Mouse (Mus musculus) hindbrain, embryonic 11.5 days (tissue): ENCODE data around the gene Pign. TPM values are rescaled to one million over a fixed set of nuclear protein-coding genes. Genes with fewer than 3 reads are reported as not detected.

Source experiments
- ATAC-seq: fragments of 200-750 bp; cut with Nextera tagmentation; 2 replicates; pipeline ENCODE4 v1.8.0; 2017; ENCODE audit warnings: mild to moderate bottlenecking, moderate TSS enrichment, moderate library complexity; ENCODE audit not compliant: low FRiP score
- DNase-seq: peaks from one replicate; pipeline ENCODE4 v3.0.0-alpha.2; 2015; ENCODE audit warnings: low spot score
- H3K27ac ChIP-seq: fragments of 300-500 bp; sonication (generic); 2 replicates; pipeline ENCODE4 v1.5.1; 2014; ENCODE audit warnings: mild to moderate bottlenecking, low read depth, low read length
- H3K27me3 ChIP-seq: fragments of 300-500 bp; sonication (generic); 2 replicates; pipeline ENCODE4 v1.6.1; 2014; ENCODE audit warnings: mild to moderate bottlenecking, low read length, moderate library complexity, mixed read lengths; ENCODE audit not compliant: control insufficient read depth, insufficient read depth
- H3K36me3 ChIP-seq: fragments of 300-500 bp; sonication (generic); 2 replicates; pipeline ENCODE4 v1.6.1; 2014; ENCODE audit warnings: mild to moderate bottlenecking, low read length, moderate library complexity, mixed read lengths; ENCODE audit not compliant: control insufficient read depth, insufficient read depth
- H3K4me1 ChIP-seq: fragments of 300-500 bp; sonication (generic); replicated peaks from 2 replicates; pipeline ENCODE4 v1.6.1; 2014; ENCODE audit warnings: low read length, mixed read lengths; ENCODE audit not compliant: control insufficient read depth, insufficient read depth
- H3K4me2 ChIP-seq: fragments of 300-500 bp; sonication (generic); replicated peaks from 2 replicates; pipeline ENCODE4 v1.6.1; 2014; ENCODE audit warnings: mild to moderate bottlenecking, low read depth, low read length
- H3K4me3 ChIP-seq: fragments of 300-500 bp; sonication (generic); 2 replicates; pipeline ENCODE4 v1.5.1; 2014; ENCODE audit warnings: low read depth, low read length
- H3K9ac ChIP-seq: fragments of 300-500 bp; sonication (generic); 2 replicates; pipeline ENCODE4 v1.6.1; 2014; ENCODE audit warnings: low read depth, low read length
- H3K9me3 ChIP-seq: fragments of 300-500 bp; sonication (generic); 2 replicates; pipeline ENCODE4 v1.6.1; 2016; ENCODE audit warnings: low read length; ENCODE audit not compliant: control insufficient read depth
- WGBS: fragments of 180-500 bp; shearing (Covaris S2); extraction: QIAGEN DNeasy Blood & Tissue Kit; methylation state at CpG from one replicate; pipeline ENCODE4 v1.1.7; 2014; 5-methylcytosine and 5-hydroxymethylcytosine counted together
- polyA plus RNA-seq: library from polyadenylated mRNA; unstranded; fragments of >200 nt; fragmentation: Nextera tagmentation; extraction: Ambion mirVana; gene quantifications from 2 replicates; pipeline ENCODE4 v1.2.1, GENCODE M21; 2014

The Pign gene
- polyA plus RNA-seq, 1 experiment from 2014 or later = 19.9 TPM

DNA sequence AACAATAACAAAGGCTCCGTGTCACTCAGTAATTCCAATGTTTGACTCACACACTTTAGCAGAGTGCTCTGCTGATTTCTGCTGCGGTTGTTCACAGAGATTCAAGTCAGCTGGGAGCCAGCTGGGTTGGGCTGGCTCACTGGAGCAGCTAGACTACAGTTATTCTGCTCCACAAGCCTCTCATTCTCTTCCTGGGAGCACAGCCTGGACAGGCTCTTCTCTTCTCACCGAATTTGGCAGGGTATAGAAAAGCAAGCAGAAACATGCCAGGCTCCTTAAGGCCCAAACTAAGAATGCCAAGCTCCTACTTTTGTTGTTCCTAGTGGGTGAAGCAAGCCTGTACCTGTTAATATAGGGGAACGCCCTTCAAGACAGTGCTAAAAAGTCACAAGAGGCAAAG is 176.4 kb downstream of the Pign start:
- H3K36me3 ChIP-seq = no peaks in the 10 kb centered on the region
- no peak overlapping the region for H3K27ac ChIP-seq
- WGBS = 63% methylated on average over 4 of the region's 4 CpGs
- H3K27me3 ChIP-seq = no peaks in the 10 kb centered on the region
- no peaks in the 10 kb centered on the region for H3K4me1 ChIP-seq
- no peak overlapping the region for H3K4me2 ChIP-seq
- ATAC-seq (no peak), DNase-seq (no peak)
- no peaks in the 10 kb centered on the region for H3K9me3 ChIP-seq
- no peak overlapping the region for H3K4me3 ChIP-seq
- no peak overlapping the region for H3K9ac ChIP-seq

Other genes with a start within 250 kb of the Pign start
- 26.2 and 33.5 TPM in 2 replicates for gene Relch, start 184 bp upstream of the Pign start, polyA plus RNA-seq
- 0.27 and 0.48 TPM in 2 replicates for gene Tnfrsf11a, start 117.0 kb upstream of the Pign start, polyA plus RNA-seq